Mouse (Mus musculus) left cerebral cortex, postnatal 14 days (tissue): ENCODE data around the gene Ttc38. TPM values are rescaled to one million over a fixed set of nuclear protein-coding genes. Genes with fewer than 3 reads are reported as not detected.
"Not testable (repeated sequence)": the region's sequence is repeated elsewhere in the genome, so short reads cannot be mapped to it uniquely, and the experiment has no call there.

ENCODE experiments used
- DNase-seq, 2 experiments: peaks; one replicate each; pipeline ENCODE4 v3.0.0; 2021 to 2022; ENCODE audit warnings: low spot score in 2 of 2, mixed read lengths in 1 of 2
- intact Hi-C: fragments of 180-260 bp; cut with DNase I; formaldehyde crosslinking; loops from one replicate; pipeline ENCODE4 v1.15.1; 2025
- total RNA-seq, 2 experiments: library from RNA; stranded (reverse); gene quantifications; 2 replicates each; pipeline ENCODE4 v1.2.3; 2021

Gene Ttc38
- total RNA-seq, 2 experiments from 2014 or later = 4.6 to 4.7 TPM

GRCm38 (mm10) chr15:85813428-85813827 lies 18.7 kb upstream of the Ttc38 start:
- DNase-seq = no peak
- intact Hi-C loops = loop anchor here (5.0 kb wide), 1 partner anchor 76 kb away; no protein-coding TSS in a partner anchor

- peak in 1 of 2 experiments; percentile 15 for DNase-seq
- intact Hi-C loops = no loop called here
Observed at GRCm38 (mm10) chr15:85821203-85822010, 10.7 kb upstream of the Ttc38 start, which contains the start of gene Pkdrej. Gene Pkdrej, minus strand, starts transcription at chr15:85821734.

- intact Hi-C loops = no loop called here
- DNase-seq = peak in 1 of 2 experiments; percentile 14
Observed at GRCm38 (mm10) chr15:85822011-85822359, 10.1 kb upstream of the Ttc38 start.

GRCm38 (mm10) chr15:85826676-85827075 lies 5.4 kb upstream of the Ttc38 start:
- no peak for DNase-seq
- intact Hi-C loops = no loop called here

- no peak for DNase-seq
- intact Hi-C loops = no loop called here
Observed at GRCm38 (mm10) chr15:85828071-85828470, 4.0 kb upstream of the Ttc38 start.

- DNase-seq = no peak
- intact Hi-C loops = no loop called here
Observed at GRCm38 (mm10) chr15:85829470-85829869, 2.6 kb upstream of the Ttc38 start.

- DNase-seq = no peak
- intact Hi-C loops = no loop called here
Observed at GRCm38 (mm10) chr15:85832599-85832998, 493 bp downstream of the Ttc38 start.

- DNase-seq = no peak
- intact Hi-C loops = no loop called here
Observed at GRCm38 (mm10) chr15:85835335-85835734, 3.2 kb downstream of the Ttc38 start.

- no peak for DNase-seq
- intact Hi-C loops = no loop called here
Observed at GRCm38 (mm10) chr15:85836887-85837286, 4.8 kb downstream of the Ttc38 start.

GRCm38 (mm10) chr15:85840983-85841382 lies 8.9 kb downstream of the Ttc38 start:
- intact Hi-C loops = no loop called here
- DNase-seq = no peak

- DNase-seq = no peak
- intact Hi-C loops = no loop called here
Observed at GRCm38 (mm10) chr15:85841796-85842360, 9.8 kb downstream of the Ttc38 start.

- intact Hi-C loops = no loop called here
Observed at GRCm38 (mm10) chr15:85845071-85845470, 13.0 kb downstream of the Ttc38 start.

GRCm38 (mm10) chr15:85851656-85852392 lies 19.7 kb downstream of the Ttc38 start:
- no peak for DNase-seq
- intact Hi-C loops = no loop called here

More at GRCm38 (mm10) chr15:85845071-85845470, 13.0 kb downstream of the Ttc38 start:
- no peak for DNase-seq

GRCm38 (mm10) chr15:85858980-85859489 lies 26.9 kb downstream of the Ttc38 start:
- intact Hi-C loops = no loop called here
- no peak for DNase-seq

- intact Hi-C loops = no loop called here
- DNase-seq = peak; percentile 96 to 98
Observed at GRCm38 (mm10) chr15:85859490-85860031, 27.5 kb downstream of the Ttc38 start, which contains the start of gene Gtse1. Gene Gtse1, plus strand, starts transcription at chr15:85859745.

GRCm38 (mm10) chr15:85865913-85866312 lies 33.8 kb downstream of the Ttc38 start:
- intact Hi-C loops = loop anchor here (5.0 kb wide), 1 partner anchor 269 kb away; no protein-coding TSS in a partner anchor
- DNase-seq = not testable (repeated sequence)

GRCm38 (mm10) chr15:85867696-85868095 lies 35.6 kb downstream of the Ttc38 start:
- intact Hi-C loops = loop anchor here (1.0 to 5.0 kb wide), 2 partner anchors 151 to 270 kb away; no protein-coding TSS in a partner anchor
- DNase-seq = peak; percentile 78 to 82

- intact Hi-C loops = loop anchor here (5.0 kb wide), 1 partner anchor 265 kb away; no protein-coding TSS in a partner anchor
- no peak for DNase-seq
Observed at GRCm38 (mm10) chr15:85877336-85877735, 45.2 kb downstream of the Ttc38 start.

- intact Hi-C loops = loop anchor here (5.0 kb wide), 1 partner anchor 267 kb away; no protein-coding TSS in a partner anchor
- DNase-seq = peak; percentile 94 to 95
Observed at GRCm38 (mm10) chr15:85878848-85879497, 46.9 kb downstream of the Ttc38 start, which contains the start of gene Trmu. Gene Trmu, plus strand, starts transcription at chr15:85879312.
